Mouse (Mus musculus) induced T-regulatory cell, adult 2 months (primary cell): Measurements from ENCODE around the gene Rfx8.

Source experiments
- DNase-seq: peaks from one replicate; pipeline ENCODE4 v3.0.0-alpha.2; 2012; ENCODE audit warnings: low read depth

The Rfx8 gene

DNA sequence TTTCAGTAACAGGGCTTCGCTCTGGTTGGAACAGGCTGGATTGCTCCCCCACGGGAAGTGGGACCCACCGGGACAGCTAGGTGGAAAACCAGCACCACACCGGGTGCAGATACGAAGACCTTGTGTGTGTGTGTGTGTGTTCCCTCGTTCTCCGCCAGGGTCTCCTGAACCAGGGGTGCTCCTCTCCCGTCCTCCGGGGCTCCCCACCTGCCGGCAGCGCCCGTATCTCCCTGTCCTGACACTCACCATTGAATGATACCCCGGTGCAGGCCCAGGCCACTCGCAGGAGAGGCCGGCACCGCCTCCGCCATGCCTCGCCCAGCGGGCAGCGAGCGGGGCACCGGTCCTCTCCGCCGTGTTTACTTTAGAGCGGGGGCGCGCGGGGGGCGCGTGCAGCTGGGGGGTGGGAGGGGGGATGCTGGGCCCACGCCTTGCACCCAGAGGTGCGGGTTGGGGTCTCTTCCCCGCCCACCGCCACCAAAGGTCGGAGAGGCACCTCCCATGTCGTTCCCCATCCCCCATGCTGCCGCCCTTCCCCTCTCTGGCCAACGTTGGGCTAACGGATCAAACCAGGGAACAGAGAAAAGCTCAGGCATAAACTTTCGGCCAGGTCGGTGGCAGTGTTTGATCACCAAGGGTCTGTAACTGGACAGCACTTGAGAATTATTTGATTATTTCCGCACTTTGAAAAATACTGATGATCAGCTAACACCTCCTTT is at the start of gene Rfx8:
TSS of gene Rfx8 (minus strand) at position 366 of the 719 bp plus-strand sequence.
- DNase-seq, result no peak

DNA sequence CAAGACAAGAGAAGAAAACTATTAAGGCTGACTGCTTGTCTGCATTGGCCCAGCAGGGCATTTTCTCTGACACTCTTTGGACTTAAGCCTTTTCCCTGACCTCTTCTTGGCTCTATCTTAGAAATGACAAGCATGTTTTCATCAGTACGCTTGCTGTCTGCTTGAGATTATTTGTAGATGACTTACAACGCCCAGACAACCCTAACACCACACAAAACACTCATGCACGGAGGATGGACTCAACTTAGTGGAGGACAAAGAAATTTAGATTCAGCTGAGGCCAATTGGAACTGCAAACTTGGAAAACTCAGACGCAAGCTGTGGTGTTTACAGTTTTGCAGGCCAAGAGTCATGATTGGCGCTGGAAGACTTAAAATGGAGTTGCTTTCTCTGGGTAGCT is 49.6 kb upstream of the Rfx8 start:
- DNase-seq, result no peak

DNA sequence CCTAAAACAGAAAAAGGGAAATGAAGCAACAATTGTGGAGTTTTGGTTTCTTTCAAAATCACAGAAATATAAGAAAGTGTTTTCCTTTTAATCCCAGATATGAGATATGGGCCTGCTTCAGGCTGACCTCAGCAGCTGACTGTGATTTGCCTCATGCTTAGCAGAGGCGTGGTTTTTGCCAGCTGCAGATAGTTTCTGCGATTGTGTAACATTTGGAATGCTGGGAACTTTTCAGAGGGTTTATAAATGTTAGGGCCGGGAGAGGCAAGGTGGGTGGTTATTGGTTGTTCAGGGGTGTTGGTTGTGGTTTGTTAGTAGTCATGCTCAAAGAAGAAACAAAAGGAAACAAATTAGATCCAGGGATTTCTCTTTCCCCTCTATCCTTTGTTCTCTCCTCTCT is 47.2 kb upstream of the Rfx8 start:
- no peak for DNase-seq

DNA sequence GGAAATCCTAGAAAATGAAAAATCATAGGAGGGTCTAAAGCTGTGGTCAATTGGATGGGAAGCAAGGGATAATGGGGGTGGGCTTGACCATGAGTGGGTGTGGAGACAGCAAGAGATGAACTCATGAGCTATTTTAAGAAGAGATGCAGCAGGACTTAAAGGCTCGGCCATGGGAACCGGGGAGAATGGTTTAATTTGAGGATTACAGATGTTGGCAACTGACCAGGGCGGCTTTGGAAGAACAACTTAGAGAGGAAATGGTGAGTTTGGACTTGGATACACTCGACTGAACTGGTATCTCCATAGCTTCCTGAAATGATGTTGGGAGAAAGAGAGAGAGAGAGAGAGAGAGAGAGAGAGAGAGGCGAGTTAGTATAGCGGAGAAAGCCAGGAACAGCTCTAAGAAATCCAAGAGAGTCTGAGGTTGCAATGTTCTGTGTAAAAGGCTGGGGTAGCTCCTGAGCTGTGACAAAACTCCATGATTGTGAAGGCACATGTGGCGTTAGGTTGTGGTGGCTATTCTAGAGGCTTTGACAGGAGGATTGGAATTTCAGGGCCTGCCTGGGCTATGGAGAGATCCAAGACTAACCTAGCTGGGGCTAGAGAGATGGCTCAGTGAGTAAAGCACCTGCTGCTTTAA is 45.2 kb upstream of the Rfx8 start:
- no peak for DNase-seq

DNA sequence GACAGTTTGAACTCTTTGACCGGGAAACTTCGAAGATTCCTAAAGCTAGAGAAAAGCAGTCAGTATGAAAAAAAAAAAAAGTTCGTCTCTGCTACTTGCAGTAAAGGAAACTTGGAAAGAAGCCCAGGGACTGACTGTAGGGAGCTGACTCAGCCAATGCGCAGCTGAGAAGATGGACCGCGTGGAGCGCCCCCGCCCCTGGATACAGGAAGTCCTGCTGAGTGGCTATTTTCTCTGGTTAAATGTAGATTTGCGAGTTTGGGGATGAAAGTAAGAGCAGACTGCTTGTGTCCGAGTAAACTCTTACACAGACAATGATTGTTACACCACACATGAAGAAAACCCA is 41.2 kb upstream of the Rfx8 start:
- peak; percentile 29 for DNase-seq

DNA sequence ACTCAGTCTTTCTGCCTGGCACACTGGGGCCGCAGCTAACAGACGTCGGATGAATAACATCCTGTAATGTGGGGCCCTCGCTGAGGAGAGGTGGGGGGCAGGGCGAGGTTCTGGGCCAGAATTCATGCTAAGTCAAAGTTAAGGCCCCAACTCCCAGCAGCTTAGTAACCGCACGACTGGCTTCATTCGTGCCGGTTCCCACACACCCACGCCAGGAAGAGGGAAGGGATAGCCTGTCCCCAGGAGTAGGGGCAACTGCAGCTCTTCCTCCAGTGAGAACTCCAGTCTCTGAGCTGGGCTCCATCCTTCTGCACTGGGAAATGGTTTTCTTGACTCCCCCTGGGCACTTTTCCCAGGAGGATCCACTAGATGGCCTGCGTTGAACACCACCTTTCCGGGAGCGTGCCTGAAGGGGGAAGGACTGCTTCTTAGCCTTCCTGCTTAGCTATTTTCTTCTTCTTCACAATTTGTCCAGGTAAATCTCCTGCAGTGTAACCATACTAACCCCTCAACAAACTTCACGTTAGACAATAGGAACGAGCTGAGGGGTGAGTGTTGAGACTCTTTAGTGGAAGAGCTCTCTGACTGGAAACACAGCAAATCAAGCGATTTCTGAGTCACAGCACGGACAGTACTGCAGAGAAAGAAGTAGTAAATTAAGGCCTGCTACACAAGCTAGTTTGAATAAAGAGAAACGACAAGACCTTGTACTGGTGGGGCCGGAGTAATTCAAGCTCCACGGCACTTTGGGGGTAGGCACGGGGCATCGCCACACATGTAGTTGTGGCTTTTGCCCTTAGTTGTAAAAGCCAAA is 40.6 kb upstream of the Rfx8 start:
- peak; percentile 67 for DNase-seq

DNA sequence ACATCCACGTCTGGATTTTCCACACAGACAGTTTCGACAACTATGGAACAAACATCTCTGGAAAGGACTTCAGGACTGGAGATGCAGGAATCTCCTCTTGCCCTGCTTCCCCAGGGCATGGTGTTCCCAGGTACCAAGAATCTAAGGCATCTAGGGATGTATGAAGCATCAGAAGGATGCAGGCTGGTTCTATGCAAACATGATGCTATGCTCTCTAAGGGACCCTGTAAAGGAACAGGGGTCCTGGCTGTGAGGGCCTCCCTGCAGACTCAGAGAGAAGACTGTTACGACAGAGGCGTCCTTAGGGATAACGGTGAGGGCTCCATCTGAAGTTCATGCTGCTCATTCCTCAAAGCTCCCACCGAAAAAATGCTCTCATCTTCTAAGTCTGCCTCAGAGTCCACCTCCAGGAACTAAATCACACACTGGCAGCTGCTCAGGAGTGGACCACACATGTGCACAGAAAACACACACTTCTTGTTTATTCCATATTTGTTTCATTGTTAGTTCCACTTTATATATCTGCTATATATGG is 39.5 kb upstream of the Rfx8 start:
- no peak for DNase-seq

DNA sequence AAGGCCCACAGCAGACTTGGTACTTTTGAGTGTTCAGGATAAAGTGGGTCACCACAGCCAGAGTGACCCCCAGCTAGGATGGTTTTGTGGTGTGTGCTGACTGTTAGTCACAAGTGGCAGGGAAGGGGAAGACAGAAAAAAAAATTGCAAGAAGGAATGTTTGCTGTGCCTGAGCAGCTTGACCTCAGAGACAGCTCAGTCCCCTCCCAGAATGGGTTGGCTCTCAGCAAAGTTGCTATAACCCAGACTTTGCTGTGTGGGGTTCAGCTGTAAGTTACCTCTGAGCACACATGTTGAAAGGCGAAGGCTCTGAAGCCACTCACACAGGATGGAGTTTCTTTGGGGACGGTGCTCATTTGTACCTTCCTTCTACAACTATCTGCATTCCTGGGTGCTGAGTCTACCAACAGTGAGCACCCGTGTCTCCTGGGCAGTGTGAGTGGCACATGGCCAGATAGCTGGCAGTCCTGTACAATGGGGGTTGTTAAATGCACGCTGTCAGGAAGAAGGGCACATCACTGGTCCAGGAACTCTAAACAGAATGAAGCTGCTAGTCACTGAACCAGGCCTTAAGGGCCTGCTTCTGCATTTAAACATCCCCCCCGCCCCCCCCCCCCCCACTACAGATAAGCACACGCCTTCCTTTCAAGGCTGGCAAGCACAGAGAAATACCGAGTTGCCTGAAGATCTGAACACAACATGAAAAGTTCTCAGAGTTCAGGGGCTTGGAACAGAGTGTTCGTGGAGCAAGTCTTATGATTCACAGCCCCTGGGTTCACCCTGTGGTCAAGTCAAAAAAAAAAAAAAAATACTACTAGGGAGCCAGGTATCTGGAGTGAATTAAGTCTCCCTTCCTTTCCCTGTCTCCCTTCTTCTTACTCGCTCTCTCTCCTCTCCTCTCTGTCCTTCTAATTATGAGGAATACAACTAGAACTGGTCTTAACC is 38.7 kb upstream of the Rfx8 start:
- DNase-seq, result no peak

DNA sequence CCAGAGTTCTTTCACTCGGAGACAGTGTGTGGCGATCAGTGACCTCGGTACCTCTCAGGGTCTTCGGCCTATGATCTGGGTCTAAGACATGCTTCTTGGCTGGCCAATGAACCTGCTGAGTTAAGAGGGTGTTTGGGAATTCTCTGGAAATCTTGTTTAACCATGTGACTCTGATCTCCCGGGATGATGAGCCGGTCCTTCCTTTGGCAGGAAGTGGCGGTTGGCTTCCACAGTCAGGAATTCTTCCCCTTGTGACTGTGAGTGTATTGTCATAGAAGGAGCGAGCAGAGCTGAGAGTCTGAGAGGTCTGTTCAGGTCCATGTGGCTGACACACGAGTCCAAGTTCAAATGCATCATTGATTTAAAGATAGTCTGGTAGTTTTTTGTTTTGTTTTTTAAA is 37.4 kb upstream of the Rfx8 start:
- DNase-seq, result no peak

DNA sequence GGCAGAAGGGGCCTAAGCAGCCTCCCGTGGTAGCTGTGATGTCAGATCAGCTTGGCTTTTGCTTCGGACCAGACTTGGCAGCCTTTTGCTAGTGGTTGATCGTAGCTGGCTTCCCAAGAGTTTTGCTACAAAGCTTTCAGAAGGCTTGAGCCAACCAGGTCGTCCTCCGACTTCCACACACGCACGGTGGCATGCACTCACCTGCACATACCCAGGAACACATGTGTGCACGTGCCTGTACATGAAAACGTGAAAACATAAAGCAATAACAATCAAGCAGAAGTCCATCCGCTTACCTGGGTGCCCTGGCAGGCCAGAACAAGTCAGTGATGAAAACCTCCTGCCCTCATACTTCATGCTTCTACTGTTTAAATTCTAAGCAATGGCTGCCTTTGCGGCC is 36.2 kb upstream of the Rfx8 start:
- DNase-seq, result no peak

DNA sequence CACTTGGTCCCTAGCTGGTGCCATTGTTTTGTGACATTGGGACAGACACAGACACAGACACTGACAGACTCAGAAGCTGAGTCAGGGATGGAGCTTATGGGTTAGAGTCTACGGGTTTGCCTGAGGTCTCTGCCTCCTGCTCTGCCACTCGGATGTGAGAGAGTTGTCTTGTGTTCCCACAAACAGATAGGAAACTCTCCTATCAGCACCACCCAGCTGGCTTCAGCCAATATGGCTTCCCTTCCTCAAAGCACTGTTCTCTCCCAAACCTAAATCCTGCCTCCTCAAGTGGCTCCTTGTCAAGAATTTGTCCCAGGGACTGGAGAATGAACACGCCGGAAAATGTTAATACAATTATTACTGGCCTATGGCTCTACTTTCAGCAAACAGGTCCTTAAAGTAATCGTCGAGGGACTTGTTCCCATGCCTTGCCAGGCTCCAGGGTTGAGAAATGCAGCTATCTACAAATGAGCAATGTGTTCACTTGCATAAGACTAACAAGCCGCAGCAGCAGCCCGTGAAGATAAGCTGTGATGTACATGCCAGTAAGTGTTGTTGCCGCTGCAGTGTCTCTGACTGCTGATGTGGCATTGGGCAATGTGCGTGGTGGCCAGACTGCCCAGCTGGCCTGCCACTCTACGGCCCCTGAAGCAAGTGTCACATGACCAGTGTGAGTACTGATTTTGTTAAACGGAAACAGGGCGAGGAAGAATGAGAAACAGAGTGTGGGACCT is 33.6 kb upstream of the Rfx8 start:
- DNase-seq, result no peak

DNA sequence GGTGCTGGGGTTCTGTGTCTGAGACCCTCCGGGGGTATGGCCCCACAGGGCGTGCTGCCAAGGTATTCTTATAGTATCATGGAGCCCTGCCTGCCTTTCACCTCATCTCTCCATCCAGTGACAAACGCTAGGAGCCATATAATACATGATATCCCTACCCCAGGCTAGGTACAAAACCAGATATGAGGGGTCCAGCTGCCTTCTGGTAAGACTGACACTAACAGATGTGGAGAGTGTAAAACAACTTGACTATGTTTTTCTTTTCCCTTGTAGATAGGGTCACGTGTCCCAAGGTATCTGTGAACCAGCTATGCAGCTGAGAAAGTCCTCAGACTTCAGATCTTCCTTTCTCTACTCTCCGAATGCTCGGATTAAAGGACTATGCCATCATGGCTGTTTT is 30.7 kb upstream of the Rfx8 start:
- DNase-seq, result no peak

DNA sequence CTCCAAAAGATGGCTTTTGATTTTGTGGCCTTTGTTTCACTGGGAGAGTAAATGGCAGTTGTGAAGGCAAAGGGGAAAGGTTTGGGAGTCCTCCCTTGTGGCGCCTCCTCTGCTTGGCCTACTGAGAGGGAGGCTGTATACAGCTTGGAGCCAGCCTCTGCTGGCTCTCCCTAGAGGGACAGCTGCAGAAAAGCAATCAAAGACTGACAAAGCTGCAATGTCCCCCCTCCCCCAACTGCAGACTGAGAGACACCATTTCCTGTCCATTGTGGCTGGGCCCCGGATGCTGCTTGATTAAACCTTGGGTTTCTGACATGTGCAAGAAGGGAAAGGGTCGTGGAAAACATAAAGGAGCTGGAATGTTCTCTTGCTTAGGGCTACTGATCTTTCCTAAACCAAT is 28.9 kb upstream of the Rfx8 start:
- peak; percentile 64 for DNase-seq

DNA sequence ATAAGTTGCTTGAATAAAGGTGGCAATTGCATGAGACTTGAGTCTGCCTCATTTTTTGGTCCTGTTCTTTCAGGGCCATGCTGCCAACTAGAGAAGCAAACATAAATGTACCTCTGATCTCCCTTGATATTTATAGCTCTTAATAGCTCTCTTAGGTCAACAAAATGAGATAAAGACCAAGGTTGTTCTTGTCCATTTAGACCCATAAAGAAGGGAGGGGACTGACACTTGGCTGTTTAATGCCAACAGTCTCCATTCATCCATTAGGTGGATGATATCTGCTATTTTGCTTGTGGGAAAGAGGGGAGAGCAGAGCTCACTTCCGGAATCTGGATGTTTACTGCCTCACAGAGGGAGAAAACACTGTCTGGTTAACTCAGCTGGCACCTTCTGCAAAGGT is 28.4 kb upstream of the Rfx8 start:
- no peak for DNase-seq

DNA sequence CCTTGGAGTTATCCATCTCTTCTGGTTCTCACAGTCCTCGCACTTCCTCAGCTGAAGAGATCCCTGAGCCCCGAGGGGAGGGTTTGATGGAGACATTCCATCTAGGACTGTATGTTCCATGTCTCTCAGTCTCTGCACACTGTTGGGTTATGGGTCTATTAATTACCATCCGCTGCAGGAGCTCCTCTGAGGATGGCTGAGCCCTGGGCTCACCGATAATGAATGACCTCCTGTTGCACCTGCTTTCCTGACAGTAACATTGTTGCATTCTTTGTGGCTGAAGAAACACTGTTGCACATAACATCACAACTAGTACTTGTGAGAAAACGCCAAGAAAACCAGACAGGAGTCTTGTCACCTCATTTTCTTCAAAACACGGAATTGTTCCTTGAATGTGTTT is 27.9 kb upstream of the Rfx8 start:
- no peak for DNase-seq

DNA sequence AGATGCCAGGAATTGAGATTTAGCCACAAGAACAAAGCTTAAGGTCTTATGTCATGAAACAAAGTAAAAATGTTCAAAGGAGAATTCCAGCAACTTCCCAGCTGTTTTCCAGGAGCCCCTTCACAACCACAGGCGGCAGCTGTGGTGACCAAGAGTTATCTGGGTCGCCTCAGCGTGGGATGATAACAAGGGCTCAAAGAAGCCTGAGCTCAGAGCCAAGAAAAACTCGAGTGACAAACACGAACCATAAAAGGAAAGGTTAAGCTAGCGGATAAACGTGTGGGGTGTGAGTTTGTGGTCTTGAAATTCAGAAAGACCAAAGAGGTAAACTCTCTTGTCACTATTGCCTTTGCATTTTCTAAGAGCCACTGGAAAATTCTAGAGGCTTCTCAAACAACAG is 25.7 kb upstream of the Rfx8 start:
- DNase-seq, result no peak

DNA sequence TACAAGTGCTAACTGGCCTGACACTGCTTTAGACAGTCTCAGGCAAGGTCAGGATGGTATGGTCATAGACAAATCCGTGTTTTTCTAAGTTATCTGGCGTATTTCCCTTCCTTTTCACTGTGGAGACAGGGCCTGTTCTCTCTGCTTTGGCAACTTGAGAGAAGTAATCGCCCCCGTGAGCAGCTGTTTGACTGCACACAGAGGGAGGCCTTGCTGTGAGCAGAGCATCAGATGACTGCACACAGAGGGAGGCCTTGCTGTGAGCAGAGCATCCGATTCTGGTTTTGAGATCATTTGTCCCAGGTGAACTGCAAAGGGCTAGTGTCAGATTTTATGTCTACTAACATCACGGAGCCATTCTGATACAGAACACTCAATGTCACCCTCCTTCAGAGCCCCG is 20.2 kb upstream of the Rfx8 start:
- no peak for DNase-seq

DNA sequence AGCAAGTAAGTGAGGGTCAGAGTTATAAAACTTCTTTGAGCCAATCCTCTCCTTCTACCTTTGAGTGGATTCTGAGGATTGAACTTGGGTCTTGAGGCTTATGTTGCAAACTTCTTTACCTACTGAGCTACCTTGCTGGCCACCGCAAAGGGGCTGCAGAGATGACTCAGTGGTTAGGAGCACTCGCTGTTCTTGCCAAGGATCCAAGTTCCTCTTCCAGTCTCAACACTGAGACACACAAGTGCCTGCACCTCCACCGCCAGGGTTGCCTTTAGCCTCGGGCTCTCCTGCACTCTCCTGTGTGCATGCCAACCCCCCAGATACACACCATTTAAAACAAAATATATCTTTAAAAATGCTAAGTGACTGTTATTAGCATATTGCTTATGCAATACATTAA is 19.2 kb upstream of the Rfx8 start:
- DNase-seq, result no peak

DNA sequence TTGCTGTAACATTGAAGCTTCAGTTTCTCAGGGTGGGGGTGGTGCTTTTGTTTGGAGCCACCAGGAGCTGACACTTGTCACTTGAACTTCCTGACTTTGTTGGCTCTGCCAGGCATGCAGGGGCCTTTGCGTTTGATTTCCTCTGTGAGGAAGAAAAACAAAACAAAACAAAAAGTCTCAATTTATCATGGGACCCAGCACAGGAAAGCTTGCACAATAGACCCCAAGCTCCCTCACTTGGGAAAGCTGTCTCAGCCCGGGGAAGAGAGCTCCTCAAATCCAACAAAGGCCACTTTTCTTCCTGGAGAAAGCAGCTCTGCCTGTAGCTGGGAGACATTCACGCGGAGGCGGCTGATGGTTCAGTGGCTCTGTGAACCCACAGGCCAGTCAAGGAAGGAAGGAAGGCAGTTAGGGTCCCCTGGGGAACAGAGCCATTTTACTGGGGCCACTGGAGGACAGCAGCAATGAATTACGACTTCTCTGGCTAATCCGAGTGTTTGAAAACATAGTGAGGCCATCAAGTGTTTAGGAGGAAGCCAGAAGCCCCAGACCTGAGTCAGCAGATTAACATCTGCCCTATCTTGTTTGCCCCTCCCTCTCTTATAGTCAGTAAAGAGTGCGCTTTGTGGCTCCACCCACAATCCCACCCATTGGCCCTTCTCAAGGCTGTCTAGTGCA is 15.3 kb upstream of the Rfx8 start:
- peak; percentile 43 for DNase-seq

DNA sequence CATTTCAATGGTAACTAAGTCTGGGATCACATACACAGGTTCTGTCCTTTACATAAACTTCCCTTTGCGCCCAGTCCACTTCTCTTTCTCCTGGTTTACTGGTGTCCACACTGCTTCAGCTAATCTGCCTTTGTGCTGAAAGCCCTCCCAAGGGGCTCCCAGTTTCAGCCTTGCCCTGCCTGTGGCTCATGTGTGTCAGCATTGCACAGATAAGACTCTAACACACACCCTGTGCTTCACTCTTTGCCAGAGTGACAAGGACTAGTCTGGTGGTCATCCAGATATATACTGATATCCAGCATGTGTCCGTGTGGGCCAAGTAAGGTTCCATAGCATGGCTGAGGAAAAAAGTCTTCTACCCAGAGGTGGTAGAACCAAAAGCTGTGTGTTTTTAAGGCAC is 14.7 kb upstream of the Rfx8 start:
- no peak for DNase-seq

DNA sequence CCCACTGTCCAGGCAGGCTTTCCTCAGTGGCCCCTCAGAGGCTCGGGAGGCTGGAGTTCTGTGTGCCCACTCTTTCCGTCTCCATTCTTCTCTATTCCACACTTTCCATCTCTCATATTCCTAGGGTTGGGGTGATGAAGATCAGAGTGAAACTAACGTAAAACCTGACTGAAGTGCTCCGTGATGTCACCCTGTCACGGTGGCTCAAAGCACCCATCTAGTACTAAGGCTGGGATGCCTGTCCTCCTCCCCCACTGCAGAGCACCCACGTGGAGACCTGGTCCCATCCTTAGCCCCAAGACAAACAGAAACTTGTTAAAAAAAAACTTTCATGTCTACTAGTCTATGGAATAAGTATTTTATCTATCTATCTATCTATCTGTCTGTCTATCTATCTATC is 14.1 kb upstream of the Rfx8 start:
- DNase-seq, result peak; percentile 58
